Mouse (Mus musculus): ENCODE measurements at regions not wholly inside any gene's neighbourhood (a gene's known extent, or its start where the extent isn't known, plus 50 kb on each side); places are given as distances from the start of the nearest gene placed in this dataset.
"Not testable (repeated sequence)": the region's sequence is repeated elsewhere in the genome, so short reads cannot be mapped to it uniquely, and the experiment has no call there.

- intact Hi-C loops (cut with DNase I): no loop called here
These were observed 276.3 kb downstream of the 1810013L24Rik start for GRCm38 (mm10) chr16:9106211-9106610.

GRCm38 (mm10) chr16:9106676-9107075, 276.8 kb downstream of the 1810013L24Rik start:
- intact Hi-C loops (cut with DNase I); DNase-seq: not testable (repeated sequence)

More at GRCm38 (mm10) chr16:9106211-9106610, 276.3 kb downstream of the 1810013L24Rik start:
- DNase-seq: no peak

DNA sequence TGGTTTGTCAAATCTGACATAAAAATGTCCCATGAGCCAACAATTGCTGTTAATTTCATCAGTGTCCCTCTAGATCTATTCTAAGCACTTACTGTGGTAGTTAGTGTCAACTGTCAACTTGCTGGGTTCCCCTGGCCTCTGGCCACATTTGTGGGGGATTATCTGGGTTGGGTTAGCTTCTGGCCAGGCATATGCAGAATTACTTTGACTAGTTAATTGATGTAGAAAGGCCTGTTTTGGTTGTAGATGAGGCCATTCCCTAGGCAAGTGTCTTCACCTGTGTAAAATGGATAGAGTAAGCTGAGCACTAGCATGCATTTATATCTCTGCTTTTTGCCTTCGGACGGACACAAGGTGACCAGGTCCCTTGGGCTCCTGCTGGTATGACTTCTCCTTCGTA, 283.9 kb downstream of the 1810013L24Rik start:
- no peak for DNase-seq
- intact Hi-C loops (cut with DNase I): no loop called here

GRCm38 (mm10) chr16:9115548-9115947, 285.6 kb downstream of the 1810013L24Rik start:
- no peak for DNase-seq
- intact Hi-C loops (cut with DNase I): no loop called here

GRCm38 (mm10) chr16:9121581-9121980, 291.7 kb downstream of the 1810013L24Rik start:
- DNase-seq: no peak
- intact Hi-C loops (cut with DNase I): no loop called here

DNA sequence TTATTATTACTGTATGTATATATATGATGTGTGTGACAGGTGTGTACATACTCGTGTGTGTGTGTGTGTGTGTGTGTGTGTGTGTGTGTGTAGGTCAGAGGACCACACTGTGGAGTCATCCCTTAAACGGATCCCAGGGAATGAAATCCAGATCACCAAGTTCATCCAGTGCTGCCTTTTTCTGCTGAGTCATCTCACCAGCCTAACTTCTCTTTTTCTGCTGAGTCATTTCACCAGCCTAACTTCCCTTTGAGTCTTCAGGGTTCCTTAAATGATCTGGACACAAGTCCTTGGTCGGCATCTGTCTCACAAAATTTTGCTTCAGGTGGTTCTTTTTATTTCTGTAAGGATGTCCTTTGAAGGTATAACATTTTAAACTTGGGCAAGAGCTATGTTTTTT, 302.2 kb downstream of the 1810013L24Rik start:
- intact Hi-C loops (cut with DNase I): no loop called here
- DNase-seq: no peak

GRCm38 (mm10) chr16:9132778-9133177, 302.9 kb downstream of the 1810013L24Rik start:
- no peak for DNase-seq
- intact Hi-C loops (cut with DNase I): no loop called here

DNA sequence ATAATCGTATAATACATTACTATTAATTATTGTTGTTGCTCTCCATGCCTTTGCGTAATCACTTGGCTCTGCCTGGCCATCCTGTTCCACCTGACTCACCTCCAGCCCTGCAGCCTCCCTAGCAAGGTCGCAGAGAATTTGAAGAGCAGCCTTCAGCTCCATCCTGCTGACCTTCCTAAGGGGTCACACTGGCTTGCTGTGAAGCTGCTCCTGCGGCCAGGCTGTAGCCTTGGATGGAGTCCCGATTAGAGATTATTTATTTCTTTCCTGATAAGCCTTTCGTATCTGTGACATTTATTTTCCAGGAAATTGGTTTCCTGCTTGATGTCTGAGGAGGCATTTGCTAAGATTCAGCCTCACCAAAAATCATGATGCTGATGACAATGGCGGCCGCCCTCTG, 305.5 kb downstream of the 1810013L24Rik start:
- intact Hi-C loops (cut with DNase I): no loop called here
- DNase-seq: no peak

- intact Hi-C loops (cut with DNase I): no loop called here
- DNase-seq: no peak
These were observed 308.8 kb downstream of the 1810013L24Rik start for GRCm38 (mm10) chr16:9138552-9139224.

- intact Hi-C loops (cut with DNase I): no loop called here
- DNase-seq: no peak
These were observed 309.5 kb downstream of the 1810013L24Rik start for GRCm38 (mm10) chr16:9139405-9139804.

DNA sequence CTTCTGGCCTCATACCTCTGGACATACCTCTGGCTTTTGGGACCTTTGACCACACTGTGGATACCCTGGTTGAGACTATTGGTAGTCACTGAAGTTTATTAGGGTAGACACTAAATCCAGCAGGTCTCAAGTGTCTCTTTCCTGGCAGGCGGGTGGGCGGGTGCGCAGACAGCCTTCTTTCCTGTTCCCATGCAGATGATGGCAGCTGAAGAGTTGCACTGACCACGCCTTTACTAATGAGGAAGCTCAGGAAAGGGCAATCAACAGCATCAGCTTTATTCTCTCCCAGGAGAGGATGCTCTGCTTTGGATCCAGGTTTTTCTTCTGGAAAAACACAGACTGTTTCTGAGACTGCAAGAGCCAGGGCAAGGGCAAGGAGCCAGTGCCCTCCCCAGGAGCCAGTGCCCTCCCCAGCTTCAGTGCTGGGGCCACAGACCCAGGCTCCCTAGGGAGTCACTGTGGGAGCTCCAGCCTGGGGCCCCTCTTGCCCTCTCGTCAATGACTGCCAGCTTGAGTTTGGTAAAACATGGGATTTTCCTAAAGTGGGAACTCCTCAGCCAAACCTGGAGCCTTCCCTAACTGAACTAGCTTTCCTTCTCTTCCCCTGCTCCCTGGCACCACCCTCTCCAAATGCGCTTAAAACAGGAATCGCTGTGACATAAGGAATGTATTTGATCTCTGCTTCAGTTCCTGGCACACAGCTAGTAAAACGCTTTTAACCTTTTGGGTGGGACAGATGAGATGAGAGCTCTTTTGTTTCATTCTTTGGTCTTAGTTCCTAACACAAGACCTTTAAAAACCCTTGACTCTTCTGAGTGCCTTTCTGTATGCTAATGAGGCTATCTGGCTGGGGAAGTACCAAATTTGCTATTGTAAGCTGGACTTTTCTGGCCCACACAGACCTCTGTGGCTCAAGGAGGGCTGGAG, 319.6 kb downstream of the 1810013L24Rik start:
- intact Hi-C loops (cut with DNase I): no loop called here
- DNase-seq: no peak

GRCm38 (mm10) chr16:9151936-9152335, 322.0 kb downstream of the 1810013L24Rik start:
- peak; percentile 10 for DNase-seq
- intact Hi-C loops (cut with DNase I): no loop called here

GRCm38 (mm10) chr16:9153501-9153900, 323.6 kb downstream of the 1810013L24Rik start:
- no peak for DNase-seq
- intact Hi-C loops (cut with DNase I): no loop called here

DNA sequence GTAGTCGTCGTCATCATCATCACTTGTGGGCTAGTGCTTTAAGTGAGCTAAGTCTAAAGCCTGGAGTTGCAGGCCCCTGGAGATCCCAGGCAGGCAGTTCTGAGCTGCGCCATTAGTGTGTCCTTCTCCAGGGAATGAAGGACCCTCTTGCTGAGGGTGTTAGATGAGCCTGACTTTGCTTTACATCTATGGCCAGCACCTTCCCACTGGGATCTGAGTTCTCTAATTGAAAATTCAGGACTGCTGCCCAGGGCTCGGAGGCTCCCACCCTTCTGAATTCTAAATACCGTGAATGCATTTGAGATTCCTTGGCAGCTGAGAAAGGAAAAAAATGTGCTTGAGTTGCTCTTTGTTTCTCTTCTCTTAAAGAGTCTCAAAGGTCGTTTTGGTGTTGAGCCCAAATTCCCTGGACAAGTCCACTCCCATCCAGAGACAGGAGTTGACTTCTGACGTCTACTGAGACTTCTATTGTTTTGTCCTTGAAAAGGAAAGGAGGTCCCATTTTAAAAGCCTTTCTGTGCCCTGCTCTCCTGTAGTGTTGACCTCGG, 335.9 kb downstream of the 1810013L24Rik start:
- intact Hi-C loops (cut with DNase I): no loop called here
- no peak for DNase-seq

DNA sequence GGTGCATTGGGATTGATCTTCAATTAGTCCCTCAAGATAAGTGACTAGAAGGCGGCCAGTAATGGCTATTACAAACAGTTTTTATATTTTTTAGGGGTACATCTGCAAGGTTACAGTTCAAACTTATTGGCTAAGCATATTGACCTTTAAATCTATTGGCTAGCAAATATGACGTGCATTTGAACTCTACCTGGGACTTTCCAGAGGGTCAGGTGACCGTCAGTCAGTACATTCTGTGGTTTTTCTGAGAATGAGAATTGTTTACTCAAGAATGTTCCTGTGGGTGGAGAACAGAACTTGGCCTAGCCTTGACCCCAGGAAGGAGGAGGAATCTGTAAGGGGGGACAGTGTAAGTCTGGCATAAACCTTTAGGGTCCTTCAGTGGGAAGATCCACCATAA, 346.5 kb downstream of the 1810013L24Rik start:
- intact Hi-C loops (cut with DNase I): no loop called here
- no peak for DNase-seq

GRCm38 (mm10) chr16:9195821-9196220, 365.9 kb downstream of the 1810013L24Rik start:
- intact Hi-C loops (cut with DNase I): no loop called here
- DNase-seq: no peak

- intact Hi-C loops (cut with DNase I): no loop called here
- DNase-seq: no peak
These were observed 369.1 kb downstream of the 1810013L24Rik start for GRCm38 (mm10) chr16:9198903-9199532.

DNA sequence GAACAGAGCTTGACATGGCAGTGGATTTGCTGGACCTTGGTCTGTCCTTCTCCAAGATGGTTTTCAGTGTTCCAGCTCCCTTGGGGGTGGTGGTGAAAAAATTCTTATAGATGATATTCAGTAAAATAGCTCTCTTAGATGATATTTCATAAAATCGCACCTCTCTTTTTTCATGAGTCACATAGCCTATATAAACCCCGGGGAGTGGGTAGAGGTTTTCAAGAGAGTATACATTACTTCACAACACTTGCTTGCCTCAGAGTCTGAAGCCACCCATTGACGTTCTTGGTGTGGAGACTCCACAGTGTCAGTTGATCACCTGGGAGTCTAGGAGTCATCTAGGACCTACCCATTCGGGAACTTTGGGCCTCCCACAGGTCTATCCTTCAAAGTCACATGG, 378.7 kb downstream of the 1810013L24Rik start:
- intact Hi-C loops (cut with DNase I): no loop called here

DNA sequence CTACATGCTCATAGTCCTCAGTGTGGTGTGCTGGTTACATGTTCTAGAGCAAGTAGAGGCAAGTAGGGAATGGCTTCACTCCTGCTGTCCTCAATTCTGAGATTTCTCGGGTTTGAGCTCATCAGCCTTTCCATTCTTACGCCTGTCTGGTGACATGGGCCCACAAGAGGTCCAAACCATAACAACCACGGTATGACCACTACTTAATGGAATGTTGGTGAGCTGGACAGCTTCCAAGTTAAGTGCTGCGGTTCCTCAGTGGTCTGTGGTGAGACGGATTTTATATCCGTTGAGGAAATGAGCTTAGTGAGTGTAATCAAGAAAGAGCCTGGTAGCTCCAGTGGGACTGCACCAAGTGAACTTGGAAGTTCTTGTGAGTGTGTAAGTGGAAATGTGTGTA, 381.6 kb downstream of the 1810013L24Rik start:
- intact Hi-C loops (cut with DNase I): no loop called here
- DNase-seq: no peak

More for the DNA sequence above, 378.7 kb downstream of the 1810013L24Rik start:
- no peak for DNase-seq

DNA sequence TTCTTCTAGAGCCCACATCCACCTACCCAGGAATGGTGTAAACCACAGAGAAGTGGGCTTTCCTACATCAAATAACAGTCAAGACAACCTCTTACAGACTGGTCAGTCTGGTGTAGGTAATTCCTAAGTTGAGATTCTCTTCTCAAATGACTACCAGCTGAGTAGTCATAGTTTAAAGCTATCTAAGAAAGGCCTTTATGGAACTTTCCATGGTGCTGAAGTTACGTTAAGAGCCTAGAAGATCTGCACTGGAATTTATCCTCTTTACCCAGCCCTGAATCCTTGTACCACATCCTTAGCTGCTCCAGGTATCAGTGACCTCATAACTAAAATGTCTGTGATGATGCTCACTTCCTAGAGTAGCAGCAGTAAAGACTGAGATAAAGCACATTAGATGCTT, 385.2 kb downstream of the 1810013L24Rik start:
- DNase-seq: no peak

GRCm38 (mm10) chr16:9217361-9217760, 387.5 kb downstream of the 1810013L24Rik start:
- DNase-seq: no peak
- intact Hi-C loops (cut with DNase I): no loop called here

More for the DNA sequence above, 385.2 kb downstream of the 1810013L24Rik start:
- intact Hi-C loops (cut with DNase I): no loop called here

Measured in left cerebral cortex, postnatal 4 days (tissue).